Mouse (Mus musculus) adrenal gland, postnatal 36 days (tissue): Measurements from ENCODE around the gene Ino80. TPM values are rescaled to one million over a fixed set of nuclear protein-coding genes. Genes with fewer than 3 reads are reported as not detected.

Source experiments
- DNase-seq, 2 experiments: peaks; one replicate each; pipeline ENCODE4 v3.0.0; 2021; ENCODE audit warnings: mixed read lengths in 1 of 2
- total RNA-seq, 2 experiments: library from RNA; stranded (reverse); gene quantifications; 2 replicates each; pipeline ENCODE4 v1.2.3; 2021

Ino80 gene
- total RNA-seq, 2 experiments from 2014 or later: 20.5 to 22.5 TPM

- no peak for DNase-seq
Measured at GRCm38 (mm10) chr2:119323866-119324575, 153.5 kb downstream of the Ino80 start.

Other genes with a start within 250 kb of the Ino80 start
- not detected for gene Ppp1r14d, start 247.8 kb downstream of the Ino80 start, total RNA-seq
- gene Spint1, start 240.3 kb downstream of the Ino80 start, total RNA-seq: 1 to 10 TPM; 3.4 to 3.8 TPM
- under 1 TPM; 0.36 to 0.60 TPM for gene Rhov, start 206.4 kb downstream of the Ino80 start, total RNA-seq
- 10 to 100 TPM; 20.4 to 24.5 TPM for gene Vps18, start 188.9 kb downstream of the Ino80 start, total RNA-seq
- gene Dll4, start 151.9 kb downstream of the Ino80 start, total RNA-seq: 10 to 100 TPM in 1 of 2 experiments, 1 to 10 TPM in 1; 7.2 to 10.6 TPM
- 1 to 10 TPM; 4.6 to 9.3 TPM for gene Chac1, start 126.5 kb downstream of the Ino80 start, total RNA-seq
- gene Exd1, start 69.9 kb upstream of the Ino80 start, total RNA-seq: 1 to 10 TPM; 1.6 to 2.0 TPM
- gene Chp1, start 70.0 kb upstream of the Ino80 start, total RNA-seq: 100 to 1,000 TPM; 292 to 392 TPM
- gene Nusap1, start 140.6 kb upstream of the Ino80 start, total RNA-seq: 1 to 10 TPM; 3.5 to 4.0 TPM
- gene Oip5, start 140.8 kb upstream of the Ino80 start, total RNA-seq: 1 to 10 TPM; 2.0 to 2.6 TPM
- gene Ndufaf1, start 185.1 kb upstream of the Ino80 start, total RNA-seq: 10 to 100 TPM; 42.1 to 44.6 TPM
- gene Rtf1, start 197.4 kb upstream of the Ino80 start, total RNA-seq: 10 to 100 TPM; 25.3 to 26.5 TPM